Mouse (Mus musculus): ENCODE measurements around the gene Olfr56. TPM values are rescaled to one million over a fixed set of nuclear protein-coding genes. Genes with fewer than 3 reads are reported as not detected.

Olfr56 gene
- total RNA-seq, 1 experiment = not detected

GRCm38 (mm10) chr11:49087830-49088616 is 109.3 kb downstream of the Olfr56 start:
- Histone ChIP-seq H3K9ac (ENCODE audit: insufficient read depth, low read depth, low read length, poor library complexity, severe bottlenecking) (0 out of 2 replicates have a peak overlapping the region, but pooled peaks have one; percentile 1), H3K4me3 (ENCODE audit: insufficient read depth in 1 of 2, low read depth in 1 of 2, low read length in 2 of 2, poor library complexity in 1 of 2, severe bottlenecking in 1 of 2) (peak overlapping the region; percentile 8 to 34; a peak in 3 of 4 replicates)
- in situ Hi-C loops (cut with MboI; ENCODE audit: low sequenced_read_pairs in 2 of 2, unreplicated experiment in 2 of 2) = no loop called here

GRCm38 (mm10) chr11:49088990-49089652 is 110.4 kb downstream of the Olfr56 start:
- Histone ChIP-seq H3K9me3 (ENCODE audit: control insufficient read depth, insufficient read depth, low read depth, low read length) (no peaks in the 10 kb centered on the region), H3K27ac (ENCODE audit: insufficient read depth, low read depth, low read length, poor library complexity, severe bottlenecking) (no peak overlapping the region), H3K4me1 (ENCODE audit: control insufficient read depth in 2 of 2, insufficient read depth in 2 of 2, low read length in 2 of 2, poor library complexity in 1 of 2) (peaks cover 0 to 3% of the 10 kb centered on the region in 2 experiments; a peak in 1 of 4 replicates), H3K36me3 (ENCODE audit: control insufficient read depth, insufficient read depth, low read length, poor library complexity, severe bottlenecking) (no peaks in the 10 kb centered on the region), H3K4me3 (ENCODE audit: insufficient read depth in 1 of 2, low read depth in 1 of 2, low read length in 2 of 2, poor library complexity in 1 of 2, severe bottlenecking in 1 of 2) (no peak overlapping the region), H3K9ac (ENCODE audit: insufficient read depth, low read depth, low read length, poor library complexity, severe bottlenecking) (no peak overlapping the region)
- no peak for DNase-seq (ENCODE audit: low read depth, low spot score)
- TF ChIP-seq HCFC1 (IDR thresholded peaks at IDR 0.05; ENCODE audit: borderline replicate concordance, insufficient read depth, low read length) (no peak), ZC3H11A (IDR thresholded peaks at IDR 0.05; ENCODE audit: borderline replicate concordance, low read depth, low read length) (no peak), MAFK (IDR thresholded peaks at IDR 0.05; ENCODE audit: insufficient read depth, low read depth, low read length) (no peak), CHD2 (IDR thresholded peaks at IDR 0.05; ENCODE audit: low read depth, low read length) (no peak), ZNF384 (IDR thresholded peaks at IDR 0.05; ENCODE audit: low read depth, low read length) (no peak)
- in situ Hi-C loops (cut with MboI; ENCODE audit: low sequenced_read_pairs in 2 of 2, unreplicated experiment in 2 of 2) = no loop called here

More at GRCm38 (mm10) chr11:49087830-49088616, 109.3 kb downstream of the Olfr56 start:
- Histone ChIP-seq H3K9me3 (ENCODE audit: control insufficient read depth, insufficient read depth, low read depth, low read length) (no peaks in the 10 kb centered on the region), H3K36me3 (ENCODE audit: control insufficient read depth, insufficient read depth, low read length, poor library complexity, severe bottlenecking) (no peaks in the 10 kb centered on the region), H3K27ac (ENCODE audit: insufficient read depth, low read depth, low read length, poor library complexity, severe bottlenecking) (no peak overlapping the region), H3K4me1 (ENCODE audit: control insufficient read depth in 2 of 2, insufficient read depth in 2 of 2, low read length in 2 of 2, poor library complexity in 1 of 2) (peaks cover 0 to 3% of the 10 kb centered on the region in 2 experiments; a peak in 1 of 4 replicates)
- no peak for TF ChIP-seq ZC3H11A (IDR thresholded peaks at IDR 0.05; ENCODE audit: borderline replicate concordance, low read depth, low read length)
- no peak for TF ChIP-seq CHD2 (IDR thresholded peaks at IDR 0.05; ENCODE audit: low read depth, low read length)
- TF ChIP-seq ZNF384 (IDR thresholded peaks at IDR 0.05; ENCODE audit: low read depth, low read length) = no peak
- no peak for TF ChIP-seq MAFK (IDR thresholded peaks at IDR 0.05; ENCODE audit: insufficient read depth, low read depth, low read length)
- no peak for TF ChIP-seq HCFC1 (IDR thresholded peaks at IDR 0.05; ENCODE audit: borderline replicate concordance, insufficient read depth, low read length)
- peak; percentile 12 for DNase-seq (ENCODE audit: low read depth, low spot score)

- no peak overlapping the region for H3K27ac ChIP-seq (ENCODE audit: insufficient read depth, low read depth, low read length, poor library complexity, severe bottlenecking)
- in situ Hi-C loops (cut with MboI; ENCODE audit: low sequenced_read_pairs in 2 of 2, unreplicated experiment in 2 of 2) = no loop called here
- DNase-seq (ENCODE audit: low read depth, low spot score) = no peak
Measured at GRCm38 (mm10) chr11:49089735-49090507, 111.2 kb downstream of the Olfr56 start.

GRCm38 (mm10) chr11:49090551-49090950 is 111.9 kb downstream of the Olfr56 start:
- Histone ChIP-seq H3K27ac (ENCODE audit: insufficient read depth, low read depth, low read length, poor library complexity, severe bottlenecking) (no peak overlapping the region), H3K9me3 (ENCODE audit: control insufficient read depth, insufficient read depth, low read depth, low read length) (no peaks in the 10 kb centered on the region), H3K4me3 (ENCODE audit: insufficient read depth in 1 of 2, low read depth in 1 of 2, low read length in 2 of 2, poor library complexity in 1 of 2, severe bottlenecking in 1 of 2) (no peak overlapping the region), H3K4me1 (ENCODE audit: control insufficient read depth in 2 of 2, insufficient read depth in 2 of 2, low read length in 2 of 2, poor library complexity in 1 of 2) (peaks cover 0 to 3% of the 10 kb centered on the region in 2 experiments; a peak in 1 of 4 replicates), H3K36me3 (ENCODE audit: control insufficient read depth, insufficient read depth, low read length, poor library complexity, severe bottlenecking) (no peaks in the 10 kb centered on the region), H3K9ac (ENCODE audit: insufficient read depth, low read depth, low read length, poor library complexity, severe bottlenecking) (no peak overlapping the region)
- TF ChIP-seq ZC3H11A (IDR thresholded peaks at IDR 0.05; ENCODE audit: borderline replicate concordance, low read depth, low read length) = no peak
- no peak for TF ChIP-seq HCFC1 (IDR thresholded peaks at IDR 0.05; ENCODE audit: borderline replicate concordance, insufficient read depth, low read length)
- TF ChIP-seq MAFK (IDR thresholded peaks at IDR 0.05; ENCODE audit: insufficient read depth, low read depth, low read length) = no peak
- TF ChIP-seq CHD2 (IDR thresholded peaks at IDR 0.05; ENCODE audit: low read depth, low read length) = no peak
- no peak for TF ChIP-seq ZNF384 (IDR thresholded peaks at IDR 0.05; ENCODE audit: low read depth, low read length)
- no peak for DNase-seq (ENCODE audit: low read depth, low spot score)
- in situ Hi-C loops (cut with MboI; ENCODE audit: low sequenced_read_pairs in 2 of 2, unreplicated experiment in 2 of 2) = no loop called here

More at GRCm38 (mm10) chr11:49089735-49090507, 111.2 kb downstream of the Olfr56 start:
- H3K4me1 ChIP-seq (ENCODE audit: control insufficient read depth in 2 of 2, insufficient read depth in 2 of 2, low read length in 2 of 2, poor library complexity in 1 of 2) = peaks cover 0 to 3% of the 10 kb centered on the region in 2 experiments; a peak in 1 of 4 replicates
- TF ChIP-seq HCFC1 (IDR thresholded peaks at IDR 0.05; ENCODE audit: borderline replicate concordance, insufficient read depth, low read length) (no peak), ZNF384 (IDR thresholded peaks at IDR 0.05; ENCODE audit: low read depth, low read length) (no peak), CHD2 (IDR thresholded peaks at IDR 0.05; ENCODE audit: low read depth, low read length) (no peak), MAFK (IDR thresholded peaks at IDR 0.05; ENCODE audit: insufficient read depth, low read depth, low read length) (no peak), ZC3H11A (IDR thresholded peaks at IDR 0.05; ENCODE audit: borderline replicate concordance, low read depth, low read length) (no peak)
- no peak overlapping the region for H3K4me3 ChIP-seq (ENCODE audit: insufficient read depth in 1 of 2, low read depth in 1 of 2, low read length in 2 of 2, poor library complexity in 1 of 2, severe bottlenecking in 1 of 2)
- no peaks in the 10 kb centered on the region for H3K9me3 ChIP-seq (ENCODE audit: control insufficient read depth, insufficient read depth, low read depth, low read length)
- H3K9ac ChIP-seq (ENCODE audit: insufficient read depth, low read depth, low read length, poor library complexity, severe bottlenecking) = no peak overlapping the region
- no peaks in the 10 kb centered on the region for H3K36me3 ChIP-seq (ENCODE audit: control insufficient read depth, insufficient read depth, low read length, poor library complexity, severe bottlenecking)
